In the genomic region with DNA sequence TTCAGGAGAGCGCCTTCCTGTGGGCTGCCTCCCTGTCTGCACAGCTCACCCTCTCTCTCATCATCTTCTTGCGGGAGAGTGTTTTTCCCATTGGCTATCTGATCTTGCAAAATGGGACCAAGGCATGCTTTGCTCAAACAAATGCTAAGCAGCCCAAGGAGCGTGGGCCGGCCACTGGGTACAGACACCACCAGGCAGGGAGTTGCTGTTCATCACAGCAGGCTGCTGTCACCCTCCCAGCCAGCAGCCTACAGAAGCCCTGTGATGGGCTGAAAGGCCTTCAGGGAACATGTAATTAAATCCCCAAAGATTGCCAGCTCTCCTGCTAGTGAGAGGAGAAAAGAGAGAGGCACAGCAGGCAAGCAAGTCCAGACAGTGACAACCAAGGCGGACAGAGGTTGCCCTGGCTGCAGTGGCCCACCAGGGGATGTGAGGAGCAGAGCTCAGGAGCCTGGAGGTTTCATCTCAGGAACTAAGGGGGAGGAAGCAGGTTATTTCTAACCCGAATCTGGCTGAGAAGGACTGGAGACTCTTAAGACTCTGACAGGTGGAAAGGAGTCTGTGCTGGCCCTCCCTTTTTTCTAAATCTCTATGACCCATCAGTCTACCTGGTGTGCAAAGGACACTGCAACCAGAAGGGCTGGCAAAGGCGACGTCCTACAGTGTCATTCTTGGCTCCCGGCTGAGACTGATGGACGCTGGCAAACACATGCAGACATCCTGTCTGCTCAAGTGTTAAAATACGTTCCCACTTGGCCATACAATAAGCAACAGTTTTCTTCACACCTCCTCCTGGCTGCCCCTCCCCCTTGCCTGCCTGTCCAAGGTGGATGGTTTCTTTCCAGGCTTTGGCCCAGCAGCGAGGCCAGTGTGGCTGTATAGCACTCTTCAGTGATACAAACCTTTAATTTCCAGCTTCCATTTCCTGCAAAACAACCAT, we compare ENCODE assay signal across 12 mouse cellular contexts.
DNase-seq lines count a peak whose midpoint lies in the region; ATAC-seq and TF ChIP-seq lines count a peak whose summit lies in the region.
"Had no signal": no experiment of that assay in that cellular context is flagged by ENCODE, and none has a peak within 500 bp of the region (broad histone marks: within the 10 kb centered on the region; RNA-seq: fewer than 3 reads in every experiment).

No protein-coding gene starts in this region.

- H3K9me3 ChIP-seq in forebrain, embryonic 10.5 days = no peaks in the 10 kb centered on the region
- no peaks in the 10 kb centered on the region for H3K9me3 ChIP-seq in forebrain, embryonic 11.5 days (ENCODE audit: control insufficient read depth, low read length)
- no peaks in the 10 kb centered on the region for H3K9me3 ChIP-seq in midbrain, embryonic 16.5 days (replicated peaks; ENCODE audit: control insufficient read depth, low read length, poor library complexity, severe bottlenecking)
- no peaks in the 10 kb centered on the region for H3K9me3 ChIP-seq in midbrain, embryonic 10.5 days (replicated peaks)
- H3K9me3 ChIP-seq in forebrain, postnatal 0 days (ENCODE audit: low read length) = no peaks in the 10 kb centered on the region
- H3K9me3 ChIP-seq: midbrain, embryonic 12.5 days had no signal

- 35% methylated on average over 12 of the region's 12 CpGs for WGBS in forebrain, embryonic 10.5 days
- 32% methylated on average over 12 of the region's 12 CpGs for WGBS in forebrain, embryonic 11.5 days
- 23% methylated on average over 12 of the region's 12 CpGs for WGBS in midbrain, embryonic 16.5 days
- 34% methylated on average over 12 of the region's 12 CpGs for WGBS in midbrain, embryonic 10.5 days
- WGBS in forebrain, postnatal 0 days = 20% methylated on average over 12 of the region's 12 CpGs

- DNase-seq in forebrain, embryonic 10.5 days (ENCODE audit: extremely low spot score, low spot score) = no peak
- DNase-seq in forebrain, embryonic 11.5 days (ENCODE audit: low spot score) = no peak
- DNase-seq in midbrain, embryonic 10.5 days (ENCODE audit: low spot score) = no peak
- DNase-seq in forebrain, postnatal 0 days = no peak
- DNase-seq in left cerebral cortex, postnatal 4 days = peak; percentile 39
- DNase-seq in ovary, postnatal 10 days (ENCODE audit: low spot score) = no peak
- no peak for DNase-seq in thymus, postnatal 10 days (ENCODE audit: low spot score in 2 of 2)
- DNase-seq: adrenal gland, postnatal 10 days; thymus, postnatal 4 days had no signal

- H3K4me3 ChIP-seq in forebrain, embryonic 10.5 days = no peak overlapping the region
- H3K4me3 ChIP-seq in forebrain, embryonic 11.5 days (ENCODE audit: low read depth, low read length) = no peak overlapping the region
- no peak overlapping the region for H3K4me3 ChIP-seq in midbrain, embryonic 16.5 days (ENCODE audit: low read depth, low read length)
- H3K4me3 ChIP-seq in midbrain, embryonic 10.5 days = no peak overlapping the region
- no peak overlapping the region for H3K4me3 ChIP-seq in forebrain, postnatal 0 days (ENCODE audit: low read depth, low read length)
- H3K4me3 ChIP-seq: erythroblast, embryonic 14.5 days; midbrain, embryonic 12.5 days had no signal

- intact Hi-C loops in left cerebral cortex, postnatal 4 days (cut with DNase I) = no loop called here

- no peak overlapping the region for H3K9ac ChIP-seq in forebrain, embryonic 11.5 days (ENCODE audit: low read length)
- H3K9ac ChIP-seq in midbrain, embryonic 16.5 days (ENCODE audit: low read depth, low read length) = no peak overlapping the region
- no peak overlapping the region for H3K9ac ChIP-seq in forebrain, postnatal 0 days
- H3K9ac ChIP-seq: midbrain, embryonic 12.5 days had no signal

- H3K27me3 ChIP-seq in forebrain, embryonic 10.5 days (ENCODE audit: poor library complexity, severe bottlenecking) = peaks cover 26% of the 10 kb centered on the region
- no peaks in the 10 kb centered on the region for H3K27me3 ChIP-seq in forebrain, embryonic 11.5 days (ENCODE audit: control insufficient read depth, insufficient read depth, low read length)
- no peaks in the 10 kb centered on the region for H3K27me3 ChIP-seq in midbrain, embryonic 16.5 days (ENCODE audit: control insufficient read depth, insufficient read depth, low read depth, low read length)
- H3K27me3 ChIP-seq in midbrain, embryonic 10.5 days (ENCODE audit: low read depth, poor library complexity, severe bottlenecking) = peaks cover 12% of the 10 kb centered on the region; the same call in 1 of the 2 replicates
- H3K27me3 ChIP-seq in forebrain, postnatal 0 days (ENCODE audit: insufficient read depth, low read length) = no peaks in the 10 kb centered on the region; the same call in 1 of the 2 replicates

- ATAC-seq in forebrain, embryonic 11.5 days (replicated peaks; ENCODE audit: low FRiP score) = no peak
- ATAC-seq in midbrain, embryonic 16.5 days = peak; percentile 66
- ATAC-seq in forebrain, postnatal 0 days = peak; percentile 76

- H3K4me1 ChIP-seq in forebrain, embryonic 10.5 days = peaks cover 38% of the 10 kb centered on the region
- H3K4me1 ChIP-seq in forebrain, embryonic 11.5 days (replicated peaks; ENCODE audit: control insufficient read depth, insufficient read depth, low read length) = peaks cover 4% of the 10 kb centered on the region; the same call in 1 of the 2 replicates
- no peaks in the 10 kb centered on the region; the same call in 1 of the 2 replicates for H3K4me1 ChIP-seq in midbrain, embryonic 16.5 days (ENCODE audit: control insufficient read depth, insufficient read depth, low read length)
- peaks cover 26% of the 10 kb centered on the region for H3K4me1 ChIP-seq in midbrain, embryonic 10.5 days
- H3K4me1 ChIP-seq in forebrain, postnatal 0 days (ENCODE audit: insufficient read depth) = 0 out of 2 replicates have a peak, but pooled peaks cover 6% of the 10 kb centered on the region

- no peaks in the 10 kb centered on the region for H3K36me3 ChIP-seq in forebrain, embryonic 10.5 days (replicated peaks)
- H3K36me3 ChIP-seq in forebrain, embryonic 11.5 days (ENCODE audit: control insufficient read depth, insufficient read depth, low read length) = no peaks in the 10 kb centered on the region
- no peaks in the 10 kb centered on the region for H3K36me3 ChIP-seq in midbrain, embryonic 16.5 days (ENCODE audit: control insufficient read depth, insufficient read depth, low read length)
- H3K36me3 ChIP-seq in midbrain, embryonic 10.5 days = no peaks in the 10 kb centered on the region
- no peaks in the 10 kb centered on the region for H3K36me3 ChIP-seq in forebrain, postnatal 0 days (ENCODE audit: insufficient read depth)
- H3K36me3 ChIP-seq: midbrain, embryonic 12.5 days had no signal

- no peak overlapping the region for H3K4me2 ChIP-seq in forebrain, embryonic 11.5 days (ENCODE audit: low read depth, low read length, severe bottlenecking)
- no peak overlapping the region for H3K4me2 ChIP-seq in midbrain, embryonic 16.5 days (ENCODE audit: low read length)
- H3K4me2 ChIP-seq in forebrain, postnatal 0 days (ENCODE audit: low read depth) = no peak overlapping the region
- H3K4me2 ChIP-seq: midbrain, embryonic 12.5 days had no signal

- TF ChIP-seq CTCF in forebrain, postnatal 0 days (IDR thresholded peaks at IDR 0.05; ENCODE audit: low read depth) = no peak

- H3K27ac ChIP-seq in forebrain, embryonic 10.5 days = peak overlapping the region; percentile 1; the same call in 1 of the 2 replicates
- no peak overlapping the region for H3K27ac ChIP-seq in forebrain, embryonic 11.5 days (ENCODE audit: low read depth, low read length)
- H3K27ac ChIP-seq in midbrain, embryonic 16.5 days (ENCODE audit: low read length) = no peak overlapping the region
- H3K27ac ChIP-seq in midbrain, embryonic 10.5 days (replicated peaks) = no peak overlapping the region
- H3K27ac ChIP-seq in forebrain, postnatal 0 days (ENCODE audit: low read depth, low read length) = no peak overlapping the region
- H3K27ac ChIP-seq: midbrain, embryonic 12.5 days had no signal
